Mouse (Mus musculus) kidney, adult 2 months (tissue): ENCODE results near the gene Rbm18.

Experiments
- CTCF ChIP-seq: fragments of 200-500 bp; conservative IDR thresholded peaks from 2 replicates; pipeline ENCODE4 v1.5.1; 2011; ENCODE audit warnings: low read depth, mild to moderate bottlenecking, control low read depth, low read length, moderate library complexity, mixed read lengths; ENCODE audit not compliant: insufficient read depth, insufficient read length
- POLR2A ChIP-seq: fragments of 200-500 bp; IDR thresholded peaks from one replicate; pipeline ENCODE4 v1.6.1; 2011; ENCODE audit warnings: low read depth, low read length, control low read depth

GRCm38 (mm10) chr2:36126795-36127429, 9.7 kb downstream of the Rbm18 start:
- TF ChIP-seq CTCF (no peak), POLR2A (no peak)
